Mouse (Mus musculus) thymus, postnatal 0 days (tissue): Measurements from ENCODE around the gene Dnase1. TPM values are rescaled to one million over a fixed set of nuclear protein-coding genes. Genes with fewer than 3 reads are reported as not detected.
"Not testable (repeated sequence)": the region's sequence is repeated elsewhere in the genome, so short reads cannot be mapped to it uniquely, and the experiment has no call there.

Experiments
- DNase-seq: peaks from one replicate; pipeline ENCODE4 v3.0.0-alpha.2; 2015; ENCODE audit warnings: low spot score
- microRNA-seq: library from miRNA; unstranded; fragments of <30 nt; microRNA quantifications from one replicate; pipeline ENCODE4, GENCODE M21; 2016; ENCODE audit warnings: borderline number of aligned reads
- polyA plus RNA-seq: library from polyadenylated mRNA; unstranded; fragments of >200 nt; fragmentation: Nextera tagmentation; extraction: Ambion mirVana; gene quantifications from 2 replicates; pipeline ENCODE4 v1.2.1, GENCODE M21; 2015

Gene Dnase1
- polyA plus RNA-seq, 1 experiment from 2014 or later: 1.7 TPM

GRCm38 (mm10) chr16:4044093-4044492, 7.4 kb downstream of the Dnase1 start:
- no peak for DNase-seq

GRCm38 (mm10) chr16:4045524-4045923, 8.8 kb downstream of the Dnase1 start:
- DNase-seq: no peak

GRCm38 (mm10) chr16:4052601-4053000, 15.9 kb downstream of the Dnase1 start:
- no peak for DNase-seq

GRCm38 (mm10) chr16:4053811-4054210, 17.1 kb downstream of the Dnase1 start:
- DNase-seq: no peak

- DNase-seq: no peak
Observed at GRCm38 (mm10) chr16:4064945-4065344, 28.2 kb downstream of the Dnase1 start.

- DNase-seq: peak; percentile 42
Observed at GRCm38 (mm10) chr16:4068588-4068987, 31.8 kb downstream of the Dnase1 start.

GRCm38 (mm10) chr16:4074297-4074696, 37.6 kb downstream of the Dnase1 start:
- no peak for DNase-seq

- DNase-seq: peak; percentile 7
Observed at GRCm38 (mm10) chr16:4074836-4075235, 38.1 kb downstream of the Dnase1 start.

- DNase-seq: peak; percentile 94
Observed at GRCm38 (mm10) chr16:4077384-4078061, 40.8 kb downstream of the Dnase1 start, which contains the start of gene Trap1. Gene Trap1 (minus strand): TSS chr16:4077827.

- not testable (repeated sequence) for DNase-seq
Observed at GRCm38 (mm10) chr16:4078302-4078701, 41.6 kb downstream of the Dnase1 start.

GRCm38 (mm10) chr16:4079656-4080055, 42.9 kb downstream of the Dnase1 start:
- DNase-seq: no peak

GRCm38 (mm10) chr16:4080419-4080818, 43.7 kb downstream of the Dnase1 start:
- DNase-seq: not testable (repeated sequence)

- no peak for DNase-seq
Observed at GRCm38 (mm10) chr16:4085051-4085450, 48.3 kb downstream of the Dnase1 start.

GRCm38 (mm10) chr16:4085851-4086387, 49.2 kb downstream of the Dnase1 start:
- no peak for DNase-seq

GRCm38 (mm10) chr16:4087214-4087913, 50.6 kb downstream of the Dnase1 start:
- DNase-seq: no peak

Small RNA genes lying within 50 kb of the gene (microRNA-seq; reads per million reads assigned to microRNA genes)
- not detected for gene Gm23413

Other genes with a start within 250 kb of the Dnase1 start
- not detected in 2 replicates for gene Olfr15, start 206.1 kb upstream of the Dnase1 start, polyA plus RNA-seq
- 0.45 and 0.47 TPM in 2 replicates for gene Zfp174, start 189.7 kb upstream of the Dnase1 start, polyA plus RNA-seq
- 45.9 and 48.6 TPM in 2 replicates for gene Naa60, start 164.6 kb upstream of the Dnase1 start, polyA plus RNA-seq
- 5.7 and 7.1 TPM in 2 replicates for gene Zfp597, start 152.4 kb upstream of the Dnase1 start, polyA plus RNA-seq
- gene Gm20695, start 152.3 kb upstream of the Dnase1 start, polyA plus RNA-seq: 1.7 and 3.1 TPM in 2 replicates
- 9.1 and 10.0 TPM in 2 replicates for gene 1700037C18Rik, start 128.3 kb upstream of the Dnase1 start, polyA plus RNA-seq
- 28.9 and 36.6 TPM in 2 replicates for gene Cluap1, start 128.1 kb upstream of the Dnase1 start, polyA plus RNA-seq
- 12.8 and 18.2 TPM in 2 replicates for gene Nlrc3, start 60.3 kb upstream of the Dnase1 start, polyA plus RNA-seq
- gene Slx4, start 33.2 kb upstream of the Dnase1 start, polyA plus RNA-seq: 11.1 and 11.7 TPM in 2 replicates
- gene Trap1, start 40.9 kb downstream of the Dnase1 start, polyA plus RNA-seq: 82.8 and 94.5 TPM in 2 replicates
- gene Crebbp, start 177.1 kb downstream of the Dnase1 start, polyA plus RNA-seq: 27.9 and 41.8 TPM in 2 replicates